Mouse (Mus musculus): ENCODE results near the gene Gm9999.
"Not testable (repeated sequence)": the region's sequence is repeated elsewhere in the genome, so short reads cannot be mapped to it uniquely, and the experiment has no call there.

The Gm9999 gene

GRCm38 (mm10) chr7:46999983-47000643 lies 16.7 kb downstream of the Gm9999 start:
- DNase-seq (ENCODE audit: low spot score) = no peak

- DNase-seq (ENCODE audit: low spot score) = no peak
Measured at GRCm38 (mm10) chr7:47000644-47000983, 17.2 kb downstream of the Gm9999 start.

DNA sequence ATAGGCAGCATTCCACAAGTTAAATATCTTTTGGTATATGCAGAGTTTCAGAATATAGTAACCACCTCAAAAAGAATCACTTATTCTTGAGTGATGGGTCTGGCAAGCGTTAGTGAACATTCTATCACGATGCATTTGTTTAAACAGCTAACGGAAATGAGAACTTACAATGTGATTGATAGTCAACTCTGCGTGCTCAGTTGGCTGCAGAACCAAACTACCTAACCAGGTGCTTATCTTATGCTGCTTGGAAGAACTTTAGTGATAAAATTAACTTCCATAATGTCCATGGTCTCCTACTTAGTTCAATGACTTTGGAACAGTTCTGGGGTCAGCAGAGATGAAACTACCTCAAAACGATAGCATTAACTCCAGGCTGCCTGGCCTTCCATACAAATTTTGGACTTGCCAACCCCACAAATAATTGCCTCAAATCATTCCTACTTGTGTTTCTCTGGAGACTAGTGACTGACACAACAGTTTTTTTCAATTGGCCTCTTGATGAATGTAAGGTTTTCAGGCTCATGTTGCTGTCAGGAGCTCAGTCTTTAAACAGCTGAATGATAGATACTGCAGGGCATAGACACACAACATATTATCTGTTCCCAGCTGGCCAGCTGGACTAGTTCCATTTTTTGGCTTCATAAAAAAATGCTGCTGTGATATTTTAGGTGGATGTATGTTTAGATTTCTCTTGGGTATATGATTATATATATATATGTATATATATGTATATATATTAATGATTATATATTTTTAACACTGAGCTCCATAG lies 17.9 kb downstream of the Gm9999 start:
- DNase-seq (ENCODE audit: low spot score) = no peak

DNA sequence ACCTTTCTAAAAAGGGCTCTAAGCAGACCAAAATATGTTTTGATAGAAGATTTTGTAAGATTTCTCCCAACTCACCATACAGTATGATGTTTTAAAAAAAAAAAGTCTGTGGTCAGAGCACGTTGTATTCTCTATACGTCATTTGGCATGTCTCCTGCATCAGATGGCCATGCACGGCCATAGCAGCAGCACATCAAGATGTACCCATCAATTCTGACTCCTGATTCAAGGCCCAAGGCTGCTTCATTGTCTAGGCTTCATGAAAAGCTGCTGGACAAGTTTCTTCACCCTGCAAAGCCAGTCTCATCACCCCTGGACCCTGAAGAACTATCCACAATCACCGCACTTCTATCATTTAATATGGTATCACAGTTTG lies 18.5 kb downstream of the Gm9999 start:
- no peak for DNase-seq (ENCODE audit: low spot score)

DNA sequence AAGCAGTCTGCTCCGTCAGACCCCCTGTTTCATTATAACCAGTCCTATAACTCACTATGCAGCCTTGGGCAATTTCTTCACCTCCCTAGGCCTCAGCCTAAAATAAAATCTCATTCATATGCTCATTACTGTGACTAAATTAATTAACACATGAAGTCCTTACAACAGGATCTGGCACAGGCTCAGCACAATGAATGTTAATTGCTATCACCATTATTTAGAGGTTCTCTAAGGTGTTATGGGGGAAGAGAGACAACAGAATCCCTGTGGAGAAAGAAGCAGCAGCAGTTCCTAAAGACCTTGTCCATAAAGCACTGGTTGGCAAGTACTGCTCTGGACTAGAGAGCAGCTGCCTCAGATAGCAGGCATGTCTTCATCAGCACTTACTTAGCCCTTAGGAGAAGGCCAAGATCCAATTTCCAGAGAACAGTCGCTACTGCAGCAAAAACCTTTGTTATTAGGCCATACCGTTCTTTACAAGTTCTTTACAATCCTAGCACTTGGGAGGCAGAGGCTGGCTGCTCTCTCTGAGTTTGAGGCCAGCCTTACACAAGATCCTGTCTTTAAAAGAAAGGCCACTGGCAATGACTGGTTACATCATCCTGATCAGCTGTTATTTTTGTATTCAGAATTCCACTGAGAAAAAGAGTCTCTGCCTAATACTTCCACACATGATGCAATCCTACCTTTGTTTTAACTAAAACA lies 20.2 kb downstream of the Gm9999 start:
- peak; percentile 64 for DNase-seq (ENCODE audit: low spot score)

GRCm38 (mm10) chr7:47007109-47007780 lies 23.9 kb downstream of the Gm9999 start:
- DNase-seq (ENCODE audit: low spot score) = no peak

GRCm38 (mm10) chr7:47007818-47008167 lies 24.4 kb downstream of the Gm9999 start:
- no peak for DNase-seq (ENCODE audit: low spot score)

GRCm38 (mm10) chr7:47008168-47008993 lies 25.0 kb downstream of the Gm9999 start, which contains the start of gene Spty2d1:
Spty2d1 (minus strand) TSS chr7:47008411.
- DNase-seq (ENCODE audit: low spot score) = peak; percentile 98

GRCm38 (mm10) chr7:47013131-47013767 lies 29.9 kb downstream of the Gm9999 start:
- DNase-seq (ENCODE audit: low spot score) = no peak

DNA sequence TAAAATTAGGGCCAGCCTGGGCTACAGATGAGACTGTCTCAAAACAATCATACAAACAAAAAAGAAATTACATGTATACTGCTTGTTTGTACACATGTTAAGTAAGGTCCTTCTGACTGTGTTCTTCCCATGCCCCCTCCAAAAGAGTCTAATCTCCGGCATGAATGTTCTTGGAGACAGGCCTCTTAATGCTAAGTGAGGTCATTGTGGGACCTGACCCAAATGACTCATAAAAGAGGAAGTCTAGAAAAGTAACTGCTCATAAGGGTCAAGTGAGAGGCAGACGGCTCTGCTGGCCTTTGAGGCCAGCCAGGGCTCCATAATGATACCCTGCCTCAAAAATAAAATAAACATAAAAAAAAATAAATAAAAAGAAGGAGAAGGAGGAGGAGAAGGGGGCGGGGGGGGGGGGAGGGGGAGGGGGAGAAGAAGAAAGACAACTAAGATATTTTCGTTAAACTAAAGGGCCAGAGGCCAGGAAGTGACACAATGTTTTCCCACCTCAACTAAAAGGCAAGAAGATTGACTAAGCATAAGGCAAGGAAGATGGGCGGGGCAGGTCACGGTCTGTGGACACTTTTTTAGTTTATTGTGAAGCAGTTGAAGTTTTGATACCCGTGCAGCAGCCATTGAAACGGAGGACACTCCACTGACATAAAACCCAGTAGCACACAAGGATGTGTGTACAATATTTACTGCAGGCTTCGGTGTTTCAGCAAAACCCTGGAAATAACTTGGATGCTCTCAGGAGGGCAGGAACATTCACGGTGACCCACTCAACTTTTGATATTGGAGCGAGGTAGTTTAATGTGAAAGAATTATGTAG lies 31.4 kb downstream of the Gm9999 start:
- DNase-seq (ENCODE audit: low spot score) = peak; percentile 76

DNA sequence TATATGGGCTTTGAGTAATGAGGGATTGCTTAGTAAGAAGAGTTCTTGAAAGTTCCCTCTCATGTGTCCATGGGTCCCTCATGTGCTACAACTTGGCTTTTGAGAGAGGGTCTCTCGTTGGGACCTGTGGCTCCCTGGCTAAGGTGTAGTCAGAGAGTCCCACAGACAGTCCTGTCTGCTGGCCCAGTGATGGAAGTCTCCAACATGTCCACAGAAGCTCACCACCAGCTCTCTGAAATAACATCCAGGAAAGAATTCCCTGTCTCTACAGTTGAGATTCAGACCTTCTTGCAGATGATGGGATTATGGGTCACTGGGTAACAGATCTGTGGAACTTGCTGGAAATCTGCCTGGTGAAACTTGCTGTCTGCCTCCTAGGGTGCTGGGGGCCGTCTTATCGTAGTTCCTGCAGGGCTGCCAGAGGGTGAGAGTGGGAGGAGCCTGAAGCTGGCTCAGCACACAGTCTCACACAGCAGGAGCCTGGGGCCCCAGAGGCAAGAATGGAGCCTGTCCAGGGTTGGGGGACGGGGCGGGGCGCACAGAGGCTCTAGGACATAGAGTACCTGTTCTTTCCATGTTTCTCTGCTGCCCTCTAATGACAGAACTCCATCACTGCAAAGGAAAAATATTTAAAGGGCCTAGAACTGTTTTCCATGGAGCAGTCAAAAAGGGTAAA lies 32.1 kb downstream of the Gm9999 start:
- DNase-seq (ENCODE audit: low spot score) = peak; percentile 90

- DNase-seq (ENCODE audit: low spot score) = no peak
Measured at GRCm38 (mm10) chr7:47016602-47017001, 33.2 kb downstream of the Gm9999 start.

GRCm38 (mm10) chr7:47017146-47017545 lies 33.8 kb downstream of the Gm9999 start:
- no peak for DNase-seq (ENCODE audit: low spot score)

DNA sequence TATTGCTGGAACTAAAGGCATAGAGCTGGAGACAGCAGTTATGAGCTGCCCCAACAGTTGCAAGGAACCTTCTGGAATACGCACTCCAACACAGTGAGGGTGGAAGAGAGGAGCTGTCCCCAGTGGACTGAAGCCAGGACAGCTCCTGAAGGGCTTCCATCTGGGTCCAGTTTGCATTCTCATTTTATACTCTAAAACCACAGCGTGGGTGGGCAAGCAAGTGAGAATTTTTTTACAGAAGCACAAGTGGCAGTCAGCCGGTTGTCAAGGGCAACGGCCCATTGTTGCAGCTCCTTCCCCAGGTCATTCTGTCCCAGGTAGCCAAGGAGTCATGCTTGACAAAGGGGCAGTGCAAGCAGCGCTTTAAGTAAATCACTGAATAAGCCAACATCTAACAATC lies 36.3 kb downstream of the Gm9999 start:
- DNase-seq (ENCODE audit: low spot score) = no peak

- no peak for DNase-seq (ENCODE audit: low spot score)
Measured at GRCm38 (mm10) chr7:47020956-47021355, 37.6 kb downstream of the Gm9999 start.

DNA sequence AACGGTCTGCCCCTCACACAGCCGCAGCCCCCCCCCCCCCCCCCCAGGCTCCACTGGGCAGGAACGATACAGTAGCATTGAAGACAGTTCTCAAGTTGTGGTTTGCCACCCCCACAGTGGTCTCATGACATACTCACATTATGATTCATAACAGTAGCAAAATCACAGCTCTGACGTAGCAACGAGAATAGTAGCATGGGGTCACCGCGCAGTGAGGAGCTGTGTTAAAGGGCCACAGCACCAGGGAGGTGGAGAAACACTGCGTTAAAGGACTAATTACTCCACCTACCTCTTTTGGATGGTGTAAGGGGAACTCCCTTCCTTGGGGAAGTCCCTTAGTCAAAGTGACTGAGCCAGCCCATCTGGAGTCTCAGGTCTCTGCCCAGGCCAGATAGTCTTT lies 39.1 kb downstream of the Gm9999 start:
- DNase-seq (ENCODE audit: low spot score) = no peak

GRCm38 (mm10) chr7:47023530-47023929 lies 40.1 kb downstream of the Gm9999 start:
- DNase-seq (ENCODE audit: low spot score) = peak; percentile 82

DNA sequence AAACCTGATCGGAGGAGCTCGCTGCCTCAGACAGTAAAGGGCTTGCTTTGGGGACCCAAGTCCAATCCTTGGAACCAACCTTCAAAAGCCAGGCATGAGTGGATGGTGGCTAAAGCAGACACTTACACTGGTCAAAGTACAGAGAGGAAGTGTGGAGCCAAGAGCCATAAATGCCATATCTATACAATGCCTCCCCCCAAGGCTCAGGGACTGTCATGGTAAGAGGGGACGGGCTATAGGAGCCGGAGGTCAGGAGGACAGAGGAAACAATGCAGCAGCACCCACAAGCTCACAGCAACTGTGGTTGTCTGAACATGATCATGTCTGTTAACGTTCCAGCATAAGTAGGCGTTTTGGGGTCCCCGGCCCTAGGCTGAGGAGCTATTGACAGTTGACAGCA lies 41.1 kb downstream of the Gm9999 start:
- no peak for DNase-seq (ENCODE audit: low spot score)

- DNase-seq (ENCODE audit: low spot score) = no peak
Measured at GRCm38 (mm10) chr7:47025429-47025828, 42.0 kb downstream of the Gm9999 start.

GRCm38 (mm10) chr7:47026899-47027298 lies 43.5 kb downstream of the Gm9999 start:
- DNase-seq (ENCODE audit: low spot score) = not testable (repeated sequence)
